Mouse (Mus musculus): ENCODE data around the gene Foxr1. TPM values are rescaled to one million over a fixed set of nuclear protein-coding genes. Genes with fewer than 3 reads are reported as not detected.
"Not testable (repeated sequence)": the region's sequence is repeated elsewhere in the genome, so short reads cannot be mapped to it uniquely, and the experiment has no call there.

Foxr1 gene
- total RNA-seq, 2 experiments from 2014 or later = not detected

DNA sequence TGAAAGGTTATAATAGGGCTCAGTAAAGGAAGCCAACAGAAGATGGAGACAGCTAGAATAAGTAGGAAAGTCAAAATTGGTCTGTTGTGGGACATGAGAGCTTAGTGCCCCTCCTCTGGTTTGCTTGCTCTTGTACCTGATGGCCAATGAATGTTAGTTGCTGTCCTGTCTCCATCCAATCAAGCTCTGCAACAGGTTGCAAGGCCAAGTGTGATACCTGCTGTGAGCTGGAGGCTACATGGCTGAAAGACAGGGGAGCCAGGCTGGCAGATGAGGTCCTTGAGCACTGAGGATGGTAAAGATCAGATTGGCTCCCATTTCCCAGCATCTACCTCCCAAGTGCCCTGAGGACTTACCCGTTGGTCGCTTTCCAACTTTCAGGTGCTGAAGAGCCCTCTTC lies 28.2 kb downstream of the Foxr1 start:
- DNase-seq = no peak

DNA sequence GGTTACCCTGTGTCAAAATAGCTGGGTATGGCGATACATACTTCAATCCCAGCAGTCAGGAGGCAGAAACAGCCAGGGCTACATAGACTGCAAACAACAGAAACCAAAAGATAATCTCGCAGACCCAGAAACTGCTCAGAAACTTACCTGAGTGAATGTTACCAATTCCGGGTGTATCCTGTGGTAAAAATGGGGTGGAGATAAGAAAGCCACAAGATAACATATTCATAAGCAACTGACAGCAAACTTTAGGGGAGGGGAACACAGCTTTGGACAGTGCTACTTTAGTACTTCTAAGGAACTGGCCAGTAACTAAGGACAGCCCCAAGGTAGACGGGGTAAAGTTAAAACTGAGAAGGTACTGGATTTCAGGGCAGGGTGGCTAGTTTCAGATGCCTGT lies 28.6 kb downstream of the Foxr1 start:
- no peak for DNase-seq

DNA sequence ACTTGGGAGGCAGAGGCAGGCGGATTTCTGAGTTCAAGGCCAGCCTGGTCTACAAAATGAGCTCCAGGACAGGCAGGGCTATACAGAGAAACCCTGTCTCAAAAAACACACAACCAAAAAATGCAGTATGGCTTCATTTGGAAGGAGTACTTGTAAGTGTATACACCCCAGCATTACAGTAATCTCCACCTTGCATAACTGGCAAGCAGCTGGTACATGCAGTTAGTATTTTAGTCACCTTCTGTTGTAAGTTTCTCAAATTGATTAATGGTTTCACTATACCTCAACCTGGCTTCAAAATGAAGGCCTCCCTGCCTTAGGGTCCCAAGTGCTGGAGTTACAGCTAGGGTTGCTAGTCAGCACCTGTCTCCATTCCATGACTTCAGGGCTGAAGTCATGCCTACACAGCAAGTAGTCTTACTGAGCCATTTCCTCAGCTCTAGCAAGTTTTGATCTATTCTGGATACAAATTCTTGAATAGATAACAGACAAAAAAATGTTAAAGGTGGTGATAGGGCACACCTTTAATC lies 29.3 kb downstream of the Foxr1 start:
- DNase-seq = no peak

DNA sequence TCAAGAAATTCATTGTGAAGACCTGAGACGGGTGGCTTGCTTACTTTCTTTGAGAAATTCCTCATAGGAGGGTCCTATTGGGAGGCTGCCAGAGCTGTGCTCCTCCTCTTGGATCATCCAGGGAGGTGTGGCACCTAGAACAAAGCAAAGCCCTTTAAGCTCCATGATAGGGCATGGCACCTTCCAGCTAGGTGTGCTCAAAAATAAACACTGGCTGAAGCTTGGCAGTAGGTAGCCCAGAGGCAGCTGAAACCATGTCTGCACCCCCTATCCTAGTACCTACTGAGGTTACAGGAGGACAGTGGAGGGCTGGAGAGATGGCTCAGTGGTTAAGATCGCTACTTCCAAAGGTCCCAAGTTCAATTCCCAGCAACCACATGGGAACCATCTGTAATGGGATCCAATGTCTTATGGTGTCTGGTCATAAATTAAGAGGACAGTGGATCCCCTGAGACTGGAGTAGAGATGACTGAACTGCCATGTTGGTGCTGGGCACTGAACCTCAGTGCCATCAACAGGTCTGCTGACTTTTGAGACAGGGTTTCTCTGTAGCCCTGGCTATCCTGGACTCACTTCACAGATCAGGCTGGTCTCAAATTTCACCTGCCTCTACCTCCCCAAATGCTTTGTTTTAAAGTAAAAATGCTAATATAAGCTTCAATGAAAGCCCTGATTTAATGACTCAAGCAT lies 30.1 kb downstream of the Foxr1 start:
- DNase-seq = no peak

DNA sequence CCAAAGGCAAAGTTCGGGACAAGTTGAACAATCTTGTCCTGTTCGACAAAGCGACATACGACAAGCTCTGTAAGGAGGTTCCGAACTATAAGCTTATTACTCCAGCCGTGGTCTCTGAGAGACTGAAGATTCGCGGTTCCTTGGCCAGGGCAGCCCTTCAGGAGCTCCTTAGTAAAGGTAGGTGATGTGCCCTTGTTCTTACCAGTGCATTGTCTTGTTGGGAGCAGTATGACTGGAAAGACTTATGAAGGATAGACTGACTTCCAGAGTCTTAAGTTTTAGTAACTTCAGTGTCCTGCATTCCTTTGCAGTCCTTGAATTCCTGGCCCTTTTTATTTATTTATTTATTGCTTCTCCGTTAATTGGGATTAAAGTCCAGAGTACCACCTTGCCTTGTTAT lies 32.2 kb downstream of the Foxr1 start:
- not testable (repeated sequence) for DNase-seq

DNA sequence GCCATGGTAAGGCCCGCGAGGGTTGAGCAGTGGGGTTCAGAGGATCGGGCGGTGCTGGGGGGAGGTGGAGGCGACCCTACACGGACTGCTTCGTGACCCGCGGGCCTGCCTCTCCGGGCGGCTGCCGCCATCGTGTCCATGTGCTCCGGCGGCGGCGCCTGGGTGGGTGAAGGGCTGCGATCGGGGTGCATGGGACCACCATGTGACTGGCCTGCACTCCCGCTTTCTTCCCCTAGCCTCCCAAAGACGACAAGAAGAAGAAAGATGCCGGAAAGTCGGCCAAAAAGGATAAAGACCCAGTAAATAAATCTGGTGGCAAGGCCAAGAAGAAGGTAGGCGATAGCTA lies 33.2 kb downstream of the Foxr1 start:
- no peak for DNase-seq

DNA sequence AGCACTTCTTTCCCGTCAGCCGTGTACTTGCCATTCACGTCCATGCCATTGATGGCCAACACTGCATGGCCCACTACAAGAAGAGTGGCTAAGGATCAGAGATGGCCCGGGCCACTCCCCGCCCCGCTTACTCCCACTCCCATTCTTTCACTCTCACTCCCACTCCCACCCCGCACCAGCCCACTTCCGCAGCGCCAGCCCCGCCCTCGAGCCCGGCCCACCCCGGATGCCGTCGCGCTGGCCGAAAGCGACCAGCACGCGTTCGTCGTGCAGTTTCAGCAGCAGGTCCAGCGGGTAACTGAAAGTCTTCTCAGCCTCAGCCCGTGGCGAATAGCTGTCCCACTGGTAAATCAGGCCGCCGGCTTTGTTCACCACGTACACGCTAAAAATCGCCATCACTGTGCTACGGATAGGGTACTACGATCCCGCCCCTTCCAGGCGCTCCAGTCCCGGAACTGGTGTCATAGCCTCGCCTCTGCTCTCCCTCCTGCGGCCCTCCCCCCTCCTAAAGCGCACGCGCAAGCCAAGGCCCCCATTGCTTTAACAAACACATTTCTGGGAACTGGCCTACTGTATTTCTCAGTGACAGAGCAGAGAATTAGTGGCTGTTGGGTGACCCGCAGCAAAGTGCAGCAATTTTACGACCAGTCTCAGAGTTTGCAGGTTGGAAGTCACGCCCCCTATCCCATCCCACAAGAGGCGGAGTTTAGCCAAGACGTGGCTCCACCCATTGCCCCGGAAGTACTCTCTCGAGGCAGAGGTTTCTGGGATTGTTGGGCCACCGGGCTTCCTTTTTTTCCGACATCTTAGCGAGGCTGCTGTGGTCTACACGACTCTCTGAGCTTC lies 33.8 kb downstream of the Foxr1 start, which contains the start of the genes Rps25 and Trappc4:
Gene Rps25 (plus strand): TSS at position 234 of the 846 bp plus-strand sequence.
Gene Trappc4 (minus strand): TSS at position 695 of the 846 bp plus-strand sequence.
- DNase-seq = peak; percentile 94

DNA sequence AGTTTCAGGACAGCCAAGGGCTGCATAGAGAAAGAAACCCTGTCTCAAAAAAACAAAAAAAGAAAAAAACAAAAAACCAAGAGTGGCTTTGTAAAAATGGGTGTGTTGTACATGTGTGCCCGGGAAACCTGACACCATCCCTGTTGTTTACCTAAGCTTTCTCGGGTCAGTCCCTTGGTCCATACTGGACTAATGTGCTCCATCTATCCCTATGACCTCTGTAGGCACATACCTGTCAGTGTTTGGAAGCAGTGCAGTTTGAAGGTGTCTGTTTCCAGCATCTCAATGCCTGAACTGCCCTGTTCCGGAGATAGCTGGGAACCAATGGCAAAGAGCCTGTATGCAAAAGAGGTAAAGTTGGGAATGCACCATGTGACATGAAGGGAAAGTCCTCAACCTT lies 35.9 kb downstream of the Foxr1 start:
- no peak for DNase-seq

DNA sequence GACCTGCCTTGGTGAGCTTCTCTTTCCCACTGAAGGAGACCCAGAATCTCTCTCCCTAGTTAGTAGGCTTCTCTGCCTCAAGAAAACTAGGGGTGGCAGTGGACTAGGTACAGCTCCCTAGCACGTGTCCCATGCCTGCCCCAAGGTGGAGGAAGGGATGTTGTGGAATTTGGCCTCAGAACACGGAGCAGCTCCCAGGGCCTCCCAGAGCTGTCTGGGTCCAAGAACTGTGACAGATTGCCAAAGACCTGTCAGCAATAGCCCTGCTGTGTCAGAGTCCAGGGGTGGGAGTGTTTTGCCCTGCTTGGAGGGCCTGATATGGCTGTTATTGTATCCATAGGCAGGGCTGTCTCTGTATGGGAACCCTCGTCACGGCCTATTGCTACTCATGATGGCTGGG lies 39.9 kb downstream of the Foxr1 start:
- DNase-seq = peak; percentile 70

DNA sequence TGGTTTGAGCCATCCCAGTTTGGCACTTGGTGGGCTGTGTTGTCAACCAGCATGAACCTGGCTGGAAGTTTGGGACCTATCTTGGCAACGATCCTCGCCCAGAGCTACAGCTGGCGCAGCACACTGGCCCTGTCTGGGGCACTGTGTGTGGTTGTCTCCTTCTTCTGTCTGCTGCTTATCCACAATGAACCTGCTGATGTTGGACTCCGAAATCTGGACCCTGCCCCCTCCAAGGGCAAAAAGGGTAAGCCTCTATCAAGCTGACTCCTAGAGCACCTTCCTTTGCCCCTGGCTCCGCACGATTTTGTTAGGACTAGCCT lies 41.2 kb downstream of the Foxr1 start:
- peak; percentile 46 for DNase-seq

DNA sequence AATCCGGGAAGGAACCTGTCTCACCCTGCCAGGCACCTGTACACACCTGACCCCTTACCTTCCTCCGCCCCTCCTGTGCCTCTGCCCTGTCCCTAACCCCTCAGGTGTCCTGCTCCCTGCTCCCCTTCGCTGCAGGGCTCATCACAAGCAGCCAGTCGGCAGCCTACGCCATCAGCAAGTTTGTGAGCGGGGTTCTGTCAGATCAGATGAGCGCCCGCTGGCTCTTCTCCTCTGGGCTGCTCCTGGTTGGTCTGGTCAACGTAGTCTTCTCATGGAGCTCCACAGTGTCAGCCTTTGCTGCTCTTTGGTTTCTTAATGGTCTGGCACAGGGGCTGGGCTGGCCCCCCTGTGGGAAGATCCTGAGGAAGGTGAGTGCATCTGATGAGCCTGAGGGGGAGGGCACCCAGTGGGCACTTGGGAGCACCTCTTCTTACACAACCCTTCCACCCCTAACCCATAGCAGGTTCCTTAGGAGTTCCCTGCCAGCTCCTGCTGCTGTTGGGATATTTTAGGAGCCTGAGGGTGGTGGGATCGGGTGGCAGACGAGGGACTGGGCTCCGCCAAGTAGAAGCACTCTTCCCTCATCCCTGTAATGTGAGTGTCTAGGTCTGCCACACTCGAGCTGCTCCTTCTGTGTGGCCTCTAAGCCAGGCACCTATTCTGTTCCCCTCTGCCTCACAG lies 41.7 kb downstream of the Foxr1 start:
- DNase-seq = no peak

DNA sequence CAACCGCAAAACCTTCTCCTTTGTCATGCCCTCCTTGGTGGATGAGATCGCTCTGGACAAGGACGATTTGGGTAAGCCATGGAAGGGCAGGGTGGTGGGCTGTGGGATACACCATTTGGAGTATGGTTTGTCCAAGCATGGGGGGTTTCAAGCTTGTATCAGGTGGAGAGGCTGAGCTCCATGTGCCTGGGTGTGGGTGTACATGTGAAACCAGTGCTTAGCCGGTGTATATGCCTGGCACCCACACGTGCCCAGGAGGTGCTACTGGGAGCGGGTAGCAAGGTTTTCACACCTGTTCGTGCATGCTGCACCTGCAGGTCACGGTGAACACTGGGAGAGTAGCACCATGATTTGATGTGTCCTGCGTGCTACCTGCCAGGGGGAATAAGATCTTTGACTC lies 42.4 kb downstream of the Foxr1 start:
- no peak for DNase-seq

DNA sequence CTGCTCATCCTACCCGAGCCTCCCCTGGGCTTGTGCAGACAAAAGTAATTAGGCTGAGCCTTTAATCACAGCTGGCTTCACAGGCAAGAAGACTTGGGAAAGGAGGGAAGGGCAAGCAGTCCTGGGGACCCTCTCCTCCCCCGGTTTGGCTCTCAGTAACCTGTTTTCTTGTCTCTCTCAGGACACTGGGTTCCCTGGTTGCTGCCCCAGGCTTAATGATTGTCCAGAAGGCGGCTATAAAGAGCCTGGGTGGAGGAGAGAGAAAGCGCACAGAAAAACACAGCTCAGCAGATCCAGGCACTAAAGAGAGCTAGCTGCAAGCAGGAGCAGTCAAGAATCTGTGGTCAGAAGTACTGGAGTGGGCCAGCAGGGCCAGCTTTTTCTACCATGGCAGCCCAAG lies 42.8 kb downstream of the Foxr1 start:
- no peak for DNase-seq

DNA sequence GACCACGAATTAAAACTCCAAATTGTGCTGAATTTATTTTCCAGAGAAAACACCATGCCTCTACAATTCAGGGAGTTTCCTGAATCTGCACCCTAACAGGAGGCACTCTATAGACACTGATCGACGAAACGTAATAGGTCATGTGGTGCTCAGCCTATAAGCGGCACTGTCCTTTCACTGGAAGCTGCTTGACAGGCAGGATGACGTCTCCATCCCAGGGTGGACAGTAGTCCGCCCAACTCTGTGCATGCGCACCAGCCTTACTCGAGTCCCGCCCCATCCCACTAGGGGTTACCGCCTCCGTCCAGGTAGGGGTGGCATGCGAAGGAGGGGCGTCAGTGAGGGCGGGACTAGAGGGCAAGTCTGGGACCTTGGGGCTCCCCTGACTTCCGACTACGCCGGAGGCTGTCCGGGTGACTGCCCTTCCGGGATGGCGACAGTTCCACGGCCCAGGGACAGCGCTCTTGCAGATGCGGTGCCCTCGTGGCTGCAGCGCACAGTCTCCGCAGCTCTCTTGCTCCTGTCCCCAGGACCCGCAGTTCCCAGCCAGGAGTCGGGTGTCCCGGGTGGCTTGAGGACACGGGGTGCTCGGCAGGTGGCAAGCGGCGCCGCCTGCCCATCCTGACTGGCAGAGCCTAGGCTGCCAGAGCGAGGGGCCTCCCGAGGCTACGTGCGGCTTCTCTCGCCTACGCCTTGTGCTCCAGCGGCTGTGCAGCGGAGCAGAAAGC lies 44.1 kb downstream of the Foxr1 start, which contains the start of gene Slc37a4:
Gene Slc37a4 (plus strand): TSS at position 169 of the 728 bp plus-strand sequence.
- peak; percentile 94 for DNase-seq

DNA sequence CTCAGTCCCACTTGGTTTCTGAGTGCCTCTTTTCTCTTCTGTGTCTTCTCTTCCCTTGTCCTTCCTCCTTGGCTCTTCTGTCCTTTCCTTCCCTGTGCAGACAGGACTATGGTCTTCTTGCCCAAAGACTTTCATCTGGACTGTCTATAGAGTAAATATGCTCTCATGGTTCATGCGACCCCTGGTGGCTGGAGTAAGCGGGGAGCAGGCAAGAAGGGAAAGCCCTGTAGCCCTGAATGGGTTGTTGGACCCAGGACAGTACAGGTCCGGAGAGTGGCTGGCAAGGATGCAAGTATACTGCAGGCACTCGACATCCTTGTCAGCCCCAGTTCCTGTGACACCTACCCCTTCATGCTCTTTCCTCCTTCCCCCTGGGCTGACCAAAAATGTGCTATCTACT lies 49.5 kb downstream of the Foxr1 start:
- peak; percentile 87 for DNase-seq

DNA sequence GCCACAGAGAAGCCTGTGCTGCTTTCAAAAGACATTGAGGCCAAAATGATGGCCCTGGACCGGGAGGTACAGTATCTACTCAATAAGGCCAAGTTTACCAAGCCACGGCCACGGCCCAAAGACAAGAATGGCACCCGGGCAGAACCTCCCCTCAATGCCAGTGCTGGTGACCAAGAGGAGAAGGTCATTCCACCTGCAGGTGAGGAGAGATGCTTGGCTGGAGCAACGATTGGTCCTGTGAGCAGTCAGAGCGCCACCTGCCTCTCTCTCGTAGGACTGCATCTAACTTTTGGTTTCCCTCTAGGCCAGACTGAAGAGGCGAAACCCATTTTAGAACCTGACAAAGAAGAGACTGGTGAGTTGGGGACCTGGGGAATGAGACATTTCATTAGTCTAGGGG lies 51.7 kb downstream of the Foxr1 start:
- DNase-seq = peak; percentile 57

DNA sequence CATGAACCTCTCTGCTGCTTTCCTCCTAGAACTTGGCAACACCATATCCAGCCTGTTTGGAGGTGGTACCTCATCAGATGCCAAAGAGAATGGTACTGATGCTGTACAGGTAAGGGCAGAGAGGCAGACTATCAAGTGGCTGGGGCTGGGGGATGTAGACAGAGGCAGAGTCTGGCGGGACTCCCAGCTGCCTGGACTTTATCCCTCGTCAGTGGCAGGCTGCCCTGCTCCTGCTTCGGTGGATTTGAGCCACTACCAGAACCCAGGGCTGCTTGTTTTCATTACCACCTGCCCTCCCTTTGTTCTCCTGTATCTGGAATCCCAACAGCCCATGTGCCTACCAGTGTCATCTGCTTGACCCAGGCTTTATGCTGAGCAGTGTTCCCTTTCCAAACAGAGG lies 53.7 kb downstream of the Foxr1 start:
- no peak for DNase-seq

DNA sequence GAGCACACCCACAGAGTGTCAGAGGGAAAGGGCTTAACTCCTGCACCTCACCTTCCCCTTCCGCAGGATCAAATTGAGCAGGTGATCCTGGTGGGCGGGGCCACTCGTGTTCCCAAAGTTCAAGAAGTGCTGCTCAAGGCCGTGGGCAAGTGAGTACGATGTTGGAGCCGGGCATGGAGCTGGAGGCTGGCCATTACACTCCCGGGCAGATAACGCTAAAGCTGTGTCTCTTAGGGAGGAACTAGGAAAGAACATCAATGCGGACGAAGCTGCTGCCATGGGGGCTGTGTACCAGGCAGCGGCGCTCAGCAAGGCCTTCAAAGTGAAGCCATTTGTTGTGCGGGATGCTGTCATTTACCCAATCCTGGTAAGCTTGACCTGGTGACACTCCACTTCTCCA lies 56.3 kb downstream of the Foxr1 start:
- DNase-seq = no peak
